In the genomic region with DNA sequence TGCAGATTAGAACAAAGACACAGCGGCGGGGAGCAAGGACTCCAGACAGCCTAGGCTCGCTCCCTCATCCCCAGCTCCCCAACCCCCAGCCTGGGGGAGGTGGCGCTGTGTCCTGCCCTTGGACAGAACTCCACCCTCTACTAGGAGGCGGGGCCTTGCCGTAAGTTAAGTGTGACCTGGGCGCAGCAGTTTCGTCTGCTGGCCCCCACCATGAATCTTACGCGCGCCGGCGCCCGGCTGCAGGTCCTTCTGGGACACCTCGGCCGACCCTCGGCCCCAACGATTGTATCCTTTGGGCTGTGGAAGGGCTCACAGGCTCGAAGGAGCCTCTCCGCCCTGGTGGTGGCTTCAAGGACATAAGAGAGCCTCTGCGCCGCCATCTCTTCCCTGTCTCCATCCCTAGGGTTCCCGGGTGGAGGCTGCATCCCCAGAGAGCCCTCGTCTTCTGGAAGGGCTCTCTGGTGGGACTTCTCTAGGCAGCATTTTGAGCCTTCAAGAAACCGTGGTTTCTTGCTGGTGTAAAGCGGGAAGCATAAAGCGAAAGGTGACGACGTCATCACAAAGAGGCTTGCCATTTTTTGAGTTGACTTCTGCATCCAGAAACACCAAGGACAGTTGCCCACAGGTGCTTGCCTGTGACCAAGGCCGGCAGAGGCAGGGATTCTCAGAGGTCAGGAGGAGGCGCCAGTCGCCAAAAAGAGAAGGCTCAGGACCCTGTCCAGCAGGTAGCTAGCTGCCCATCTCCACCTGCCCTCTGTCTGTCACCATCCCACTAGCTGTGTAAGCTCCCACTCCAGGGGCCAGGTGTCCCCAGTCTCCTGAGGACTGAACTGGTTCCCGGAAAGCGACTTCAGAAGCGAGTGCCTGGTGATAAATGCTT, we compare ENCODE assay signal across 8 mouse cellular contexts. TPM values are rescaled to one million over a fixed set of nuclear protein-coding genes. Genes with fewer than 3 reads are reported as not detected.
A peak's percentile ranks its signal among the peaks of the same experiment; 100 is the strongest.
DNase-seq lines count a peak whose midpoint lies in the region; ATAC-seq and TF ChIP-seq lines count a peak whose summit lies in the region.

A gene (plus strand): TSS at position 160 of the 880 bp plus-strand sequence.

- H3K27me3 ChIP-seq in embryonic facial prominence, embryonic 11.5 days (ENCODE audit: control insufficient read depth, insufficient read depth, low read length), result no peaks in the 10 kb centered on the region
- H3K27me3 ChIP-seq in intestine, postnatal 0 days (replicated peaks; ENCODE audit: control insufficient read depth, insufficient read depth, low read length), result no peaks in the 10 kb centered on the region
- H3K27me3 ChIP-seq in midbrain, embryonic 10.5 days (ENCODE audit: low read depth, poor library complexity, severe bottlenecking), result no peaks in the 10 kb centered on the region

- H3K4me1 ChIP-seq in embryonic facial prominence, embryonic 11.5 days (ENCODE audit: control insufficient read depth, insufficient read depth, low read length), result no peaks in the 10 kb centered on the region
- no peaks in the 10 kb centered on the region for H3K4me1 ChIP-seq in intestine, postnatal 0 days (replicated peaks; ENCODE audit: control insufficient read depth, insufficient read depth, low read length)
- H3K4me1 ChIP-seq in midbrain, embryonic 10.5 days, result peaks cover 24% of the 10 kb centered on the region

- H3K4me3 ChIP-seq in embryonic facial prominence, embryonic 11.5 days (ENCODE audit: low read depth, low read length), result peak within 1 kb of the TSS; percentile 55
- H3K4me3 ChIP-seq in intestine, postnatal 0 days (ENCODE audit: low read depth, low read length), result peak within 1 kb of the TSS; percentile 70
- H3K4me3 ChIP-seq in midbrain, embryonic 10.5 days, result peak within 1 kb of the TSS; percentile 70

- DNase-seq in adrenal gland, postnatal 14 days, result peak; percentile 97
- peak; percentile 90 for DNase-seq in embryonic facial prominence, embryonic 11.5 days (ENCODE audit: low spot score)
- DNase-seq in left cerebral cortex, postnatal 36 days (ENCODE audit: low spot score in 2 of 2), result peak; percentile 82 to 83
- DNase-seq in midbrain, embryonic 10.5 days (ENCODE audit: low spot score), result peak; percentile 86
- DNase-seq in right cerebral cortex, postnatal 36 days (ENCODE audit: low spot score in 2 of 2), result peak; percentile 72 to 79
- peak; percentile 83 to 87 for DNase-seq in urinary bladder, postnatal 4 days (ENCODE audit: low spot score in 2 of 2)

- peak within 1 kb of the TSS; percentile 62 for H3K27ac ChIP-seq in embryonic facial prominence, embryonic 11.5 days (replicated peaks; ENCODE audit: low read depth, low read length)
- H3K27ac ChIP-seq in intestine, postnatal 0 days (ENCODE audit: low read depth, low read length), result peak within 1 kb of the TSS; percentile 95
- H3K27ac ChIP-seq in midbrain, embryonic 10.5 days (replicated peaks), result peak within 1 kb of the TSS; percentile 92

- intact Hi-C loops in left cerebral cortex, postnatal 36 days (cut with DNase I), result loop anchor here (5.0 to 10.0 kb wide), 3 partner anchors 113 to 796 kb away; a partner anchor contains a TSS

- no peaks in the 10 kb centered on the region for H3K36me3 ChIP-seq in embryonic facial prominence, embryonic 11.5 days (replicated peaks; ENCODE audit: control insufficient read depth, insufficient read depth, low read depth, low read length)
- no peaks in the 10 kb centered on the region for H3K36me3 ChIP-seq in intestine, postnatal 0 days (ENCODE audit: control insufficient read depth, insufficient read depth)
- H3K36me3 ChIP-seq in midbrain, embryonic 10.5 days, result no peaks in the 10 kb centered on the region

- no peaks in the 10 kb centered on the region for H3K9me3 ChIP-seq in embryonic facial prominence, embryonic 11.5 days (replicated peaks; ENCODE audit: control insufficient read depth, low read length)
- H3K9me3 ChIP-seq in intestine, postnatal 0 days (ENCODE audit: control insufficient read depth), result no peaks in the 10 kb centered on the region
- no peaks in the 10 kb centered on the region for H3K9me3 ChIP-seq in midbrain, embryonic 10.5 days (replicated peaks)

- H3K9ac ChIP-seq in embryonic facial prominence, embryonic 11.5 days (replicated peaks; ENCODE audit: low read length), result peak within 1 kb of the TSS; percentile 81
- H3K9ac ChIP-seq in intestine, postnatal 0 days (ENCODE audit: low read depth, low read length), result peak within 1 kb of the TSS; percentile 76

- peak within 1 kb of the TSS; percentile 93 for H3K4me2 ChIP-seq in embryonic facial prominence, embryonic 11.5 days (ENCODE audit: low read depth, low read length)
- H3K4me2 ChIP-seq in intestine, postnatal 0 days (replicated peaks; ENCODE audit: low read depth), result peak within 1 kb of the TSS; percentile 90

- WGBS in embryonic facial prominence, embryonic 11.5 days, result 6% methylated on average over 35 of the region's 35 CpGs
- 9% methylated on average over 35 of the region's 35 CpGs for WGBS in intestine, postnatal 0 days
- WGBS in midbrain, embryonic 10.5 days, result 7% methylated on average over 35 of the region's 35 CpGs

- ATAC-seq in embryonic facial prominence, embryonic 11.5 days (replicated peaks; ENCODE audit: insufficient number of reproducible peaks, low FRiP score, low TSS enrichment, low read depth), result peak; percentile 94
- peak; percentile 90 for ATAC-seq in granulocyte monocyte progenitor cell, adult 5-6 weeks (replicated peaks; ENCODE audit: poor library complexity, severe bottlenecking)
- ATAC-seq in intestine, postnatal 0 days, result peak; percentile 85

- TF ChIP-seq CTCF in intestine, postnatal 0 days (IDR thresholded peaks at IDR 0.05; ENCODE audit: low read depth), result peak; percentile 71

RNA-seq across cellular contexts. Expression of the gene that starts here (rescaled TPM):
- total RNA-seq in adrenal gland, postnatal 14 days (2021), result 370 and 447 TPM in 2 replicates
- 57.5 and 59.0 TPM in 2 replicates for polyA plus RNA-seq in embryonic facial prominence, embryonic 11.5 days (2014; fragmentation: Nextera tagmentation; extraction: Ambion mirVana)
- 53.7 and 58.0 TPM in 2 replicates for total RNA-seq in granulocyte monocyte progenitor cell, adult 5-6 weeks (2014; fragmentation: Nextera tagmentation)
- total RNA-seq in granulocyte monocyte progenitor cell, adult 5-6 weeks (2017), result 39.0 and 48.8 TPM in 2 replicates
- polyA plus RNA-seq in intestine, postnatal 0 days (2015; fragmentation: Nextera tagmentation; extraction: Ambion mirVana), result 210 and 230 TPM in 2 replicates
- total RNA-seq in left cerebral cortex, postnatal 36 days (2021), result 100 to 1,000 TPM in 1 of 2 experiments, 10 to 100 TPM in 1; 90.4 to 104 TPM
- 36.3 and 41.4 TPM in 2 replicates for polyA plus RNA-seq in midbrain, embryonic 10.5 days (2016; fragmentation: Nextera tagmentation; extraction: Ambion mirVana)

Comparison
In these comparisons a context has a peak if more than half of its experiments do, and no peak if none do; other contexts are left out.
1. Peak in every context shown above with its lines: DNase-seq, ATAC-seq, H3K4me3 ChIP-seq and H3K27ac ChIP-seq.